Mouse (Mus musculus) cortical plate, adult 2 months (tissue): ENCODE results near the gene Brd3os.

Experiments
- CTCF ChIP-seq: fragments of 200-500 bp; IDR thresholded peaks from 2 replicates; pipeline ENCODE4 v1.5.1; 2011; ENCODE audit warnings: mild to moderate bottlenecking, control low read depth, low read length; ENCODE audit not compliant: insufficient read depth; ENCODE audit errors: extremely low read depth
- POLR2A ChIP-seq: fragments of 200-500 bp; IDR thresholded peaks from 2 replicates; pipeline ENCODE4 v1.6.1; 2011; ENCODE audit warnings: mild to moderate bottlenecking, low read length, control low read depth; ENCODE audit not compliant: insufficient read depth; ENCODE audit errors: extremely low read depth

- TF ChIP-seq POLR2A: no peak
- no peak for TF ChIP-seq CTCF
Observed at GRCm38 (mm10) chr2:27473911-27474310, 31.8 kb downstream of the Brd3os start.
